Mouse (Mus musculus) hematopoietic stem cell, adult 5-6 weeks (primary cell): ENCODE measurements at regions not wholly inside any gene's neighbourhood (a gene's known extent, or its start where the extent isn't known, plus 50 kb on each side); places are given as distances from the start of the nearest gene placed in this dataset.

ENCODE experiments used
- ATAC-seq, 2 experiments: fragments of 125-278 bp in 1 of 2; replicated peaks in 1 of 2; 2 replicates each; pipeline ENCODE4 v1.8.0; 2016 to 2017; ENCODE audit warnings: inconsistent platforms in 2 of 2, mild to moderate bottlenecking in 2 of 2, moderate number of reproducible peaks in 2 of 2, low read depth in 1 of 2, moderate TSS enrichment in 1 of 2; ENCODE audit not compliant: low FRiP score in 2 of 2, poor library complexity in 2 of 2, severe bottlenecking in 2 of 2, insufficient read depth in 1 of 2, low TSS enrichment in 1 of 2

GRCm38 (mm10) chr3:62985033-62985432 is 256.3 kb upstream of the Mme start:
- no peak for ATAC-seq

DNA sequence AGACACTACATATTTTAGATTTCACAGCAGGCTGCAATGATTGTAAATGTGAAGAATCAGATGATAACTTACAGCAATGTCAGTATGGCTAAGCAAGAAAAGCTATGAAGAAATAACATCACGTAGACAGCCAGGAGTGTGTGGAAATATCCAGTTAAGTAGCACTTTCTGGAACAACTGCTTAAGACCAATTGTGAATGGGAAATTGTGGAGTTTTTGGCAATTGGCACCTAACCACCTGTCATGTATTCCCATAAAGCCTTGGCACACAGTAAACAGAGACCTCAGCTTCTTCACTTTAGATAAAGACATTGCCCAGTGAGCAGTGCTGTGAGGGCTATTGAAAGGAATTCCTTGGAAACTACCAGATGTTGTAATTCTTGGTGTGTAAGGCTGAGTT is 264.4 kb upstream of the Mme start:
- ATAC-seq, result no peak

DNA sequence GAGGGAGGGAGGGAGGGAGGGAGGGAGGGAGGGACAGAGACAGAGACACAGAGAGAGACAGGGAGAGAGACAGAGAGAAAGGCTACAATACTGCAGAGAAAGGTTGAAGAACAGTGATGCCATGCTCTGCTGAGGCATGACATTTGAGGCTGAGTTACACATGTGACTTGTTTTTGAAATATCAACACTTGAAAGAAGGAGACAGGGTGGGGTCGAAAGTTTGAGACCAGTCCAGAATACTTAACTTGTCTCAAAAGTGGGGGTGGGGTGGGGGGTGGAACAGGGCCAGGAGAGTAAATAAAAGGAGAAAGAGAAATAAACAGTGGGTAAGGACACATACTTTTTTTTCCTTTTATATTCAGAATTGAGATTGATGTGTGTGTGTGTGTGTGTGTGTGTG is 278.1 kb upstream of the Mme start:
- no peak for ATAC-seq

DNA sequence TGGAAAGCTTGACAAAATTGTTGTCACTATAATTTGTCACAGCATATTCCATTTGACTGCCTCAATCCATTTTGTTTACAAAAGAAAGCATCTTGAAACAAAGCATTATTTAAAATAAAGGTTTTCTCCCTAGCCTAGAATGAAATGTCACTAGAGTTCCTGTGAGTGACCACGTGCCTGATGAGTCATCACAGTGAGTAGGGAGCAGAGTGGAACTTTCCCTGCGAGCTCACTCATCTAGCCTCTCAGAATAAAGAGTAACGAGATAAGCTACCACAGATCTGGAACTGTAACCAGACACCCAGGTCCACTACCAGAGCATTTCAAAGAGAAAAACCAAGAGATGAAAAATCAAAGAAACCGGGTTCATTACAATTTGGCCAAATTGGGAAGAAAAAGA is 278.7 kb upstream of the Mme start:
- no peak for ATAC-seq

DNA sequence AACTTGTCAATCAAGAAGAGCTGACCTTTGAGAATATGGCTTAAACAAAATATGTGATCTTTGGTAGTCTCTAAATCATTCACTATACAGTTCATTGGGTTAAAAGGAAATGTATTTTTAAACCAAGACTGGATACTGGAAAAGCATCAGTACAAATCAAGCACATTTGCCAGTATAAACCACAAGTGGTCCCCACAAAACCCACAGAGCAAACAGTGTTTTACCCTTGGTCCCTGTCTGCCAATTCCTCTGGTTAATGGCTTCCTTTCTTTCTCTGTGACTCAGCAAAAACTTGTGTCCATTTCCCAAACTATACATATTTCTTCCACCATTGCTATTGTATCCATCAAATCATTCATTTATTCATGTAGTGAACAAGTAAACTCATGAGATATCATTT is 296.0 kb upstream of the Mme start:
- ATAC-seq, result no peak

DNA sequence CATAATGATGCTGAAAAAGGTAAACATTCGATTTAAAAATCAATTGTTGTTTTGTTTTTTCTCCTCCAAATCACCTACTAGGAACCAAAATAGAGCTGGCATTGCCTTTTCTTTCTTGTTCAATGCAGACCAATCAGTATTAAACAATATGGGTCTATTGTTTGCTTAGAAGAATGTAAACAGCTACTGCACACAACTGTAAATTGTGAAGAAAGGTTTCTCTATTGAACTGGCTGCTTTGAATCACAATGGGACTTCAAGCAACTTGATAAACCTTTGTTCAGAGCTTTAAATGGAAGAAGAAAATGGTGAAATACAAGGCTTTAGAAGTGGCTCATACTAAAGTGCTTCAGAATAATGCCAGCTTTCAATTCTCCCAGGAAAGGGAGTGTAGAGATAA is 302.7 kb upstream of the Mme start:
- ATAC-seq, result no peak

GRCm38 (mm10) chr3:62924441-62924840 is 316.9 kb upstream of the Mme start:
- no peak for ATAC-seq

DNA sequence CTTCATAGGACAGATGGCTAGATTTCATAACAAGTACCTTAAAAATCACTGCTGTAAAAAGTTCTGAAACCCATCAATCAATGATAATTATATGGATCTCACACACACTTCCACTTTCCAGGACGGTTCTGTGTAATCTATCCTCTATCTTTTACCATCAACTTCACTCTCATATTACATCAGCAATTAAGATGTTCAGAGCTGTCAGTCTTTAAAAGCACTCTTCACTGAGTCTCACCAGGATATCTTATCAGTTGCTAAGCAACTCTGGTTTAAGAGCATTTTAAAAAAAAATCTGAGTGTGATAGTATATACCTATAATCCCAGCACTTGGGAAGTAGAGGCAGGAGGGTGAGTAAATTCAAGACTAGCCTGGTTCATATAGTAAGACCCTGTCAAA is 312.0 kb upstream of the Gpr149 start:
- ATAC-seq, result no peak

DNA sequence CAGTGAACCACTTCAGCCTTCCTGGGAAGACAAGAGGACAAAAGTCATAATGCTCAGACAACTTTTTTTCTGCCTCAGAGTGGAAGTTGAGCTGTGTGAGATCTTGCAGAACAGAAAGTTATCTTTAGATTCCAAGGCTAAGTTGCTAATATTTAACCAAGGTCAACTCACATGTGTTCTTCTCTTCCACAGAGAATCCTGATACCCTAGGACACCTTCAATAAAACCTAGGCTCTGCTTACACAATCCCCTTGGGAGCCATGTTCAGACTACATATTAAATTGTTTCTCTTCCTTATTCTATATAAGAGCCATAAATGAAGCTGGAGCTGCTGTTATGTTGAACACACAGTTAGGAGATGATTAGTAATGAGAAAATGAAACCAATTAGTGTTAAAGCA is 280.2 kb upstream of the Gpr149 start:
- ATAC-seq, result no peak

- ATAC-seq, result no peak
Observed at GRCm38 (mm10) chr3:62882310-62883073, 277.6 kb upstream of the Gpr149 start.

GRCm38 (mm10) chr3:62860731-62861130 is 255.8 kb upstream of the Gpr149 start:
- ATAC-seq, result peak in 1 of 2 experiments; percentile 64; a peak in 2 of 4 replicates

DNA sequence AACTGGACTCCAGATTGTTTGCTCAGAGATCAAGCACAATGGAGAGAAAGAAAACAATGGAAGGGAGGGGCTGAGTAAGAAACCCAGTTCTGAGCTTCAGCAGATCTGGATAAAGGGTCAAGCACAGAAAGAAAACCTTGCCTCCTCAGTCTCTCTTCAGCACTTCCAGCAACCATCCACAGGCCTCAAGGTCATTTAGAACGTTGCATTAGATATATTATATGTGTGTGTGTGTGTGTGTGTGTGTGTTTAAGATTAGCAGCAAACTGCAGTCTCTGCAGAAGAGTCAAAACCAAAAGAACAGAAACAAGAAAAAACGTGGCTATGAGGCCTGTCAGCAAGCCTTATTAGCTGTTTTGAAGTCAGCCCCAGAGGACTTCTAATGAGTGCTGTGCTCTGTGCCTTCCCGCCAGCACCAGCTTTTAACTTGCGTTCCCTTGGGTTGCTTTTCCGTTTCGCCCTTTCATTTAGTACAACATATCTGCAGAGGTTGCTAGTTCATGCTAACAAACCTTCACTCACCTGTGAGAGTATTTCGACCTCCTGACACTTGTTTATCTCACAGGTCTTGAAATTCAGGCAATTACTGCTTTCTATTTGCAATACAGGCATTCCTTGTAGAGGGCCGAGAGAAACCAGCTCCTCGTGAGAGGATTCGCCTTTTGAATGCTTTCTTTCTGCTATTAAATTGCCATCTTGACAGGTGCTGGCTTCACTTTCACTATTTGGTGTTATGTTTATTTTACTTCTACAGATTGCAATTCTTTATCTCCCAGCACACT is 230.9 kb upstream of the Gpr149 start:
- no peak for ATAC-seq

GRCm38 (mm10) chr3:62823892-62824291 is 219.0 kb upstream of the Gpr149 start:
- no peak for ATAC-seq

DNA sequence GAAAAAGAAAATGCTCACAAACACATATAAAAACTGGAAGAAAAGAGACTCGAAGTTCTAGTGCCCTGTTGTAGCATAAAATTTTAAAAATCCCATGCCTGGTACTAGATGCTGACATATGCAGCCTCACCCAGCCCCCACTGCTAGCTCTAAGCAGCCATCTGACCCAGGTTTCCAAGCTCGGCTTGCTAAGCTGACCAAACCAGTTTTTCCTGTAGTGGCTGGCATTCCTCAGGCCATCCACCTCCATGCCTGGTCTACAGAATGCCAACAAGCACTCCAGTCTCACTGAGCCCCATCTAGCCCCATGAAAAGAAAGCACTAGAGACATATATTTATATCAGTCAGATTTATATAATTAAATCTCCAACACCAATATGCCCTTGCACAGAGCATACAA is 196.1 kb upstream of the Gpr149 start:
- no peak for ATAC-seq

DNA sequence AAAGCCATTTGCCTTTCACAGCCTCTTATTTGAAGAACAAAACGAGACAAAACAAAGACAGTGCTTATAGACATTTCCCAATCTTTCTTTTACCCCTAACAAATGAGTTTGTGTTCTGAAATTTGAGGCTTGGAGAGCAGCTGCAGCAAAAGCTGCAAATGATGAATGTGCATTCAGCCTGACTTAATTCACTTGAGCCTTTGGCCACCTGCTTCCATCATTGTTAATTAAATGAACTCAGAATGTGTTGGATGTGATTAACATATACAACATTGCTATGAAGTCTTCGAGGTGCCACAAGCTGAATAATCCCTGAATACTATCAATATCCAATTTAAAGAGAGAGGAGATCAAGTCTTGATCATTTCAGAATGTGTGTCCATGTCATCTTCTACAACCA is 181.3 kb upstream of the Gpr149 start:
- ATAC-seq, result no peak
